Mouse (Mus musculus): ENCODE measurements around the gene Atg101. TPM values are rescaled to one million over a fixed set of nuclear protein-coding genes. Genes with fewer than 3 reads are reported as not detected.

Gene Atg101
- polyA plus RNA-seq, 1 experiment from 2014 or later: 97.5 TPM

DNA sequence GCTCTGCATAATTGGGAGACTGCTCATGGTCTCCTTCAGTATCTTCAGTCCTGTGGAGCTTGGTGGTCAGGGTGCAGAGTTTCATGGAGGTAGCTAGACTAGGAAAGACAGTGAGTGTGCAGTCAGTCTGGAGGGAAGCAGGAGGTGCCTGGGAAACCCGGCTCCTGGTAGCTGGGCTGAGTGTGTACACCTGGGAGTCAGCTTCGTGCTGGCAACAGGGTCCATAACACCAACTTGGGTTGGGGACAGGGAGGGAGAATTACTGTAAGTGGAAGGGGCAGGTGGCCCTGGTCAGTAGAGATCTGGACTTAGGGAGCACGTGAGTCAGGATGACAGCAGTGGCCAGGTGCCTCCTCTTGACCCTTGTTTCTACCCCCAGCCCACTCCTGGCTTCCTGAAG, 24.1 kb upstream of the Atg101 start:
- 0 out of 2 replicates have a peak, but pooled peaks cover 3% of the 10 kb centered on the region for H3K36me3 ChIP-seq
- H3K4me3 ChIP-seq: no peak overlapping the region
- H3K27me3 ChIP-seq (ENCODE audit: low read depth, poor library complexity, severe bottlenecking): peaks cover 12% of the 10 kb centered on the region
- peaks cover 44% of the 10 kb centered on the region for H3K4me1 ChIP-seq
- no peak for DNase-seq (ENCODE audit: low spot score)
- H3K27ac ChIP-seq: no peak overlapping the region
- 82% methylated on average over 3 of the region's 3 CpGs for WGBS
- no peaks in the 10 kb centered on the region for H3K9me3 ChIP-seq (replicated peaks)

DNA sequence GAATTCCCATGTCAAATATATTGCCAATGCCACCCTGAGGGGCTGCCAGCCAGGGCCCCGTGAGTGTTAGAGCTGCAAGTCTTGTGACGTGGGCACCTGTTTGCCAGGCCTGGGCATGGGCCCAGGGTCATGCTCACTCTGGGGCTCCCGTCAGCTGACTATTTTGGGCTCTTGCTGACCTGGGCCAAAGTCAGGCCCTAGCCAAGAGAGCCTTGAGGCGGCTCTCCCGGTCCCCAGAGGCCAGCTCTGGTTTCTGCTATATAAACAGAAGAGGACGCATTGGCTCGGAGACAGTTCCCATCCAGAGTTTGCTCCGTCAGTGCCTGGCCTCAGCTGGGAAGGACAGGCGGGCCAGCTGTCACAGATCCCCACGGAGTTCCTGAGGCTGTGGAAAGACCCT, 23.7 kb upstream of the Atg101 start:
- Histone ChIP-seq H3K4me3 (no peak overlapping the region), H3K27ac (peak overlapping the region; percentile 54; the same call in 1 of the 2 replicates), H3K36me3 (0 out of 2 replicates have a peak, but pooled peaks cover 3% of the 10 kb centered on the region), H3K4me1 (peaks cover 44% of the 10 kb centered on the region), H3K27me3 (ENCODE audit: low read depth, poor library complexity, severe bottlenecking) (peaks cover 15% of the 10 kb centered on the region), H3K9me3 (replicated peaks) (no peaks in the 10 kb centered on the region)
- 69% methylated on average over 10 of the region's 10 CpGs for whole genome bisulfite sequencing
- DNase-seq (ENCODE audit: low spot score): no peak

GRCm38 (mm10) chr15:101260874-101261622, 23.0 kb upstream of the Atg101 start:
- H3K9me3 ChIP-seq (replicated peaks): no peaks in the 10 kb centered on the region
- peaks cover 22% of the 10 kb centered on the region for H3K27me3 ChIP-seq (ENCODE audit: low read depth, poor library complexity, severe bottlenecking)
- peaks cover 47% of the 10 kb centered on the region for H3K4me1 ChIP-seq
- WGBS: 74% methylated on average over 13 of the region's 13 CpGs
- H3K4me3 ChIP-seq: no peak overlapping the region
- 0 out of 2 replicates have a peak, but pooled peaks cover 3% of the 10 kb centered on the region for H3K36me3 ChIP-seq
- H3K27ac ChIP-seq: peak overlapping the region; percentile 76
- DNase-seq (ENCODE audit: low spot score): no peak

- WGBS: 68% methylated on average over 5 of the region's 5 CpGs
- Histone ChIP-seq H3K4me1 (peaks cover 50% of the 10 kb centered on the region), H3K4me3 (no peak overlapping the region), H3K27me3 (ENCODE audit: low read depth, poor library complexity, severe bottlenecking) (peaks cover 35% of the 10 kb centered on the region), H3K27ac (0 out of 2 replicates have a peak overlapping the region, but pooled peaks have one; percentile 4), H3K36me3 (0 out of 2 replicates have a peak, but pooled peaks cover 3% of the 10 kb centered on the region), H3K9me3 (replicated peaks) (no peaks in the 10 kb centered on the region)
- no peak for DNase-seq (ENCODE audit: low spot score)
Measured at GRCm38 (mm10) chr15:101262502-101262901, 21.6 kb upstream of the Atg101 start.

DNA sequence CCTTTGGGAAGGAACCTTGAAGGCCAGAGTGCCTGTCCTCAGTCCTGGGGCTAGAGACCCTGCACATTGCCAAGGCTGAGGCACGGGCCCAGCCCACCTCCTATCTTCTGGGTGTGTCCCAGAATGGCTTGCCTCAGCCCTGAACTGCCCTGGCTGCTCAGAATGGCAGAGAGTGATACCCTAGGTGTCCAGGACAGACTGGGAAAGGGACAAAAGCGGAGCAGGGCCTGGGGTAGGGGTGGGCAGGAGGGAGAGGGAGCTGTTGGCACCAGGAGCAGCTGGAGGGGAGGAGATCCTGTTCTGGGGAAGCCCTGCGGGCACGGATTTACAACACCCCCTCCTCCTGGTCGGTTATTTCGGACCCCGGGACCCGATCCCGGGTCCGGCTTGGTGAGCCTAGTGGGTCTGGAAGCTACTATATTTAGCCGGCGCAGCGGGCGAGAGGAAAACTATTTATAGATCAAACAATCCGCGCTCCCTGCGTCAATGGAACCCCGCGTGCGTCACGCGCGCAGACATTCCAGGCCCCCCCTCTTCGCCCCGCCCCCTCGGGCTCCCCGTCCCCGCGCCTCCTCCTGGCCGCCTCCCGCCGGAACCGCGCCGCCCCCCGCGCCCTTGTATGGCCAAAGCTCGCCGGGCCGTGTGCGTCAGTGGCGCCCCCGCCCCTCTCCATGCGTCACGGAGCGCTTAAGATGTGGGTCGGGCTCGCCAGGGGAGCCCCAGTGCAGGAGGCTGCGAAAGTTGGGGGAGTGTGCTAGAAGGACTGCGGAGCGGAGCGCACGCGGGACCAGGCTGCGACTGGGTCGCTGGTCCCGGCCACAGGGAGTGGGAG, 17.7 kb upstream of the Atg101 start:
- peaks cover 45% of the 10 kb centered on the region for H3K4me1 ChIP-seq
- H3K4me3 ChIP-seq: peak overlapping the region; percentile 65
- H3K36me3 ChIP-seq: peaks cover 18% of the 10 kb centered on the region
- WGBS: 1% methylated on average over 57 of the region's 57 CpGs
- no peaks in the 10 kb centered on the region for H3K9me3 ChIP-seq (replicated peaks)
- peak; percentile 91 for DNase-seq (ENCODE audit: low spot score)
- peak overlapping the region; percentile 82 for H3K27ac ChIP-seq
- peaks cover 59% of the 10 kb centered on the region for H3K27me3 ChIP-seq (ENCODE audit: low read depth, poor library complexity, severe bottlenecking)

DNA sequence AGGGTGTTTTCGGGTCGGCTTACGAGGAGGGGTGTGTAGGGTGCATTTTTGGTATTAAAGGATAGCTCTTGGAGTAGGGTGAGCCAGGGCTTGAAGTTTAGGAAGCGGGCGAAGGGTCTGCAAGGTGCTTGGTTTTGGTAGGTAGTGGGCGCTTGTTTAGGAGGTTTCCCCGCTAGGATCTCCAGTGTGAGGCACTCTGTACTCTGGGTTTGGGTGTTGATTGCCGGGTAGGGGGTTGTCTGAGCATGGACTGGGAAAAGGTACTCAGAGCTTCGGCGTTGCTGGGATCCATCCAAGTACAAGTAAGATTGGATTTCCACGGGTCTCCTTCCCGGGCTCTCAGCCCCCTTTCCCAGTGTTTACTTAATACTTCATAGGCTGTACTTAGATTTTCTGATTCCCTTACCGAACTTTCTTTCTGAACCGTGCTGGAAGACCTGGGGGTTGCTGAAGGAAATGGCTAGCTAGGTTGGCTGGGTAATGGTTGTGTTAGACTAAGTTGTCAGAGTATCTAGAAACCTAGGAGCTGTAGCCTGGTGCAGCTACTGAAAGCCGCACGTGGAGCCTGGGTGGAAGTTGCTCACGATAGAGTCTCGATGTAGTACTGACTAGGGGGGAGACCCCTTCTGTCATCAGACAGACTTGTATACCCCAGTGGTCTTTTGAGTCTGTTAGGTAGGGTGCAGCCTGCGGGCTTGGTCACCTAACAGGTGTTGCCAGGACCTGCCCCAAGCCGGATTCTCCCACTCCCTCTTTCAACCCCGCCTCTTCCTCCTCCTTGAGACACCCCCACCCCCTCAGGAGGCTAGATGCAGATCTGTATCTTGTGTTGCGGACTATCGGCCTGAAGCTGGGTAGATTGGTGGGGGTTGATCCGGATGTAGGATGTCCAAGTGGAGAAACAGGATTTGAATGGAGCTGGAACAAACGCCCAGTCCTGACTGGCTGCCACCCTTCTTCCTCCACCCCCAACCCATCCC, 16.7 kb upstream of the Atg101 start:
- WGBS: 6% methylated on average over 25 of the region's 25 CpGs
- peaks cover 36% of the 10 kb centered on the region for H3K4me1 ChIP-seq
- H3K9me3 ChIP-seq (replicated peaks): no peaks in the 10 kb centered on the region
- peak overlapping the region; percentile 82 for H3K27ac ChIP-seq
- no peak for DNase-seq (ENCODE audit: low spot score)
- H3K36me3 ChIP-seq: peaks cover 28% of the 10 kb centered on the region
- peak overlapping the region; percentile 65 for H3K4me3 ChIP-seq
- H3K27me3 ChIP-seq (ENCODE audit: low read depth, poor library complexity, severe bottlenecking): peaks cover 59% of the 10 kb centered on the region

GRCm38 (mm10) chr15:101270101-101270820, 13.8 kb upstream of the Atg101 start:
- no peak for DNase-seq (ENCODE audit: low spot score)
- Histone ChIP-seq H3K27me3 (ENCODE audit: low read depth, poor library complexity, severe bottlenecking) (peaks cover 45% of the 10 kb centered on the region), H3K9me3 (replicated peaks) (no peaks in the 10 kb centered on the region), H3K36me3 (peaks cover 45% of the 10 kb centered on the region), H3K4me3 (no peak overlapping the region), H3K4me1 (peaks cover 33% of the 10 kb centered on the region), H3K27ac (no peak overlapping the region)
- 90% methylated on average over 29 of the region's 29 CpGs for WGBS

DNA sequence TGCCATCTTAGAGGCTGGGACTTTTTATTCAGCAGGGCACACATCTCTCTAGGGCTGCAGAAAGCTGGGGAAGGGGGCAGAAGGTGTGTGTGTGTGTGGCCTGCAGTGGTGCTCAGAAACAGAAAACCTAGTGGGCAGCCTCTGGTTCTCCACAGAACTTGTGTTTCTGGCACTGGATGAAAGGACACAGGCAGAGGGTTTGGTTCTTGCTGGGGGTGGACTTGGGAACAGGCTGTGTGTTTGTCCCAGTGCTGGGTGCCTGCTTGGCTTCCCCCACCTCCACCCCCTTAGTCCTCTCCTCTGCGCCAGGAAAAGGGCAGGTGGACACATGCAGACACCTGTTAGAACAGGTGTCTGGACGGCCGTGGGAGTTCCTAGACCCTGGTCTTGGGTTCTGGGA, 13.0 kb upstream of the Atg101 start:
- H3K36me3 ChIP-seq: peaks cover 45% of the 10 kb centered on the region
- H3K9me3 ChIP-seq (replicated peaks): no peaks in the 10 kb centered on the region
- no peak for DNase-seq (ENCODE audit: low spot score)
- H3K4me1 ChIP-seq: peaks cover 25% of the 10 kb centered on the region
- H3K27ac ChIP-seq: no peak overlapping the region; the same call in 1 of the 2 replicates
- H3K27me3 ChIP-seq (ENCODE audit: low read depth, poor library complexity, severe bottlenecking): peaks cover 37% of the 10 kb centered on the region
- H3K4me3 ChIP-seq: no peak overlapping the region
- WGBS: 86% methylated on average over 3 of the region's 3 CpGs

DNA sequence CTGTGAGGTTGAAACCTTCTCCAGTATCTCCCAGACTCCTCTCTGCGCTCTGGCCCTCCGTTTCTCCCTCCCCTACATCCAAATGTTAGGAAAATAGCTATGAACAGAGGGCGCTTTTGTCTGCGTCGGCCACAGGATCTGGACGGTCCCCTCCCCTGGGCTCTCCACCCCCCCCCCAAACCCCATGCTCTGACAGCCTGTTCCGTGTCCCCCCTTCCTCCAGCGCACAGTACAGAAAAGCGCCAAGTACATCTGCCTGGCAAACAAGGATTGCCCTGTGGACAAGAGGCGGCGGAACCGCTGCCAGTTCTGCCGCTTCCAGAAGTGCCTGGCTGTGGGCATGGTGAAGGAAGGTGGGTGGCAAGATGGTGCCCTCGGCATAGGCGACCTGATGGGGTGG, 12.6 kb upstream of the Atg101 start:
- H3K27me3 ChIP-seq (ENCODE audit: low read depth, poor library complexity, severe bottlenecking): peaks cover 34% of the 10 kb centered on the region
- H3K36me3 ChIP-seq: peaks cover 45% of the 10 kb centered on the region
- H3K27ac ChIP-seq: no peak overlapping the region; the same call in 1 of the 2 replicates

GRCm38 (mm10) chr15:101274380-101274779, 9.7 kb upstream of the Atg101 start:
- DNase-seq (ENCODE audit: low spot score): no peak
- H3K36me3 ChIP-seq: peaks cover 45% of the 10 kb centered on the region

More for the DNA sequence above, 12.6 kb upstream of the Atg101 start:
- no peaks in the 10 kb centered on the region for H3K9me3 ChIP-seq (replicated peaks)
- WGBS: 90% methylated on average over 15 of the region's 15 CpGs
- no peak for DNase-seq (ENCODE audit: low spot score)
- H3K4me3 ChIP-seq: no peak overlapping the region
- H3K4me1 ChIP-seq: peaks cover 21% of the 10 kb centered on the region

DNA sequence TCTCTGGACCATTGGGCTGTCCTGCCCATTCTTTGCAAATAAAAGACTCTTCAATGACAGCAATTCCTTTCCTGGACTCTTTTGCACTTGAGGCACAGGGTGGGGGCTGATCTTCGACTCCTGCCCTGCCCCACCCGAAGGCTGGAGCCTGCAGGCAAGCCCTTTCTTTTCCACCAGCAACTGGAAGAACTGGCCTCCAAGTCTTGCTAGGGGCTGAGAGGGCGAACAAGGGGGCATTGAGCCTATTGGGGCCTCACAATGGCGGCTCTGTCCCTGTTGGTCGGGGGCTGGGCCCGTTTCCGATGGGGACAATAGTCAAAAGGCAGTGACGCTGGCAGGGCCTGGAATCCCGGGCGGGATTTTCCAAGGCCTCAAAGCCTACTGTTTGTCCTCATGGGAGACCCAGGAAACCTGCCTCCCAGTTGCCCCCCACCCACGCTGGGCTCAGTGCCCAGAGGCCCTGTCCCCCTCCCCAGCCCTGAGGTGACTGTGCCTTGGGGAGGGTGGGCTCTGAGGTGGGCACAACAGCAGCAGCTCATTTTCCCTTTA, 6.6 kb upstream of the Atg101 start:
- Histone ChIP-seq H3K4me3 (no peak overlapping the region), H3K4me1 (peaks cover 26% of the 10 kb centered on the region), H3K36me3 (peaks cover 19% of the 10 kb centered on the region), H3K9me3 (replicated peaks) (no peaks in the 10 kb centered on the region), H3K27ac (peak overlapping the region; percentile 56), H3K27me3 (ENCODE audit: low read depth, poor library complexity, severe bottlenecking) (no peaks in the 10 kb centered on the region)
- no peak for DNase-seq (ENCODE audit: low spot score)
- WGBS: 76% methylated on average over 11 of the region's 11 CpGs

More at GRCm38 (mm10) chr15:101274380-101274779, 9.7 kb upstream of the Atg101 start:
- Histone ChIP-seq H3K27ac (no peak overlapping the region), H3K9me3 (replicated peaks) (no peaks in the 10 kb centered on the region), H3K4me1 (peaks cover 25% of the 10 kb centered on the region), H3K4me3 (no peak overlapping the region), H3K27me3 (ENCODE audit: low read depth, poor library complexity, severe bottlenecking) (0 out of 2 replicates have a peak, but pooled peaks cover 7% of the 10 kb centered on the region)
- WGBS: 83% methylated on average over 6 of the region's 6 CpGs
